Mouse (Mus musculus): ENCODE measurements around the gene Fam124b. TPM values are rescaled to one million over a fixed set of nuclear protein-coding genes. Genes with fewer than 3 reads are reported as not detected.

Fam124b gene
- polyA plus RNA-seq, 1 experiment from 2014 or later = 0.65 TPM

GRCm38 (mm10) chr1:80166577-80166976 lies 51.7 kb downstream of the Fam124b start:
- H3K4me2 ChIP-seq (replicated peaks) = no peak overlapping the region
- WGBS = 86% methylated on average over 4 of the region's 4 CpGs
- H3K4me3 ChIP-seq (replicated peaks) = no peak overlapping the region
- ATAC-seq = no peak
- no peak overlapping the region for H3K9ac ChIP-seq (replicated peaks)
- H3K27me3 ChIP-seq = no peaks in the 10 kb centered on the region
- H3K4me1 ChIP-seq (replicated peaks) = no peaks in the 10 kb centered on the region
- no peak overlapping the region for H3K27ac ChIP-seq
- H3K36me3 ChIP-seq = no peaks in the 10 kb centered on the region
- H3K9me3 ChIP-seq = no peaks in the 10 kb centered on the region

GRCm38 (mm10) chr1:80165391-80165790 lies 52.9 kb downstream of the Fam124b start:
- no peak overlapping the region for H3K4me2 ChIP-seq (replicated peaks)
- H3K27ac ChIP-seq = no peak overlapping the region
- H3K9me3 ChIP-seq = no peaks in the 10 kb centered on the region
- 84% methylated on average over 5 of the region's 5 CpGs for whole genome bisulfite sequencing
- H3K27me3 ChIP-seq = no peaks in the 10 kb centered on the region
- no peak overlapping the region for H3K9ac ChIP-seq (replicated peaks)
- H3K4me1 ChIP-seq (replicated peaks) = no peaks in the 10 kb centered on the region
- no peaks in the 10 kb centered on the region for H3K36me3 ChIP-seq
- H3K4me3 ChIP-seq (replicated peaks) = no peak overlapping the region
- no peak for ATAC-seq

- H3K4me1 ChIP-seq (replicated peaks) = no peaks in the 10 kb centered on the region
- no peaks in the 10 kb centered on the region for H3K36me3 ChIP-seq
- H3K4me3 ChIP-seq (replicated peaks) = no peak overlapping the region
- 66% methylated on average over 6 of the region's 6 CpGs for WGBS
- no peak for ATAC-seq
- no peak overlapping the region for H3K9ac ChIP-seq (replicated peaks)
- H3K4me2 ChIP-seq (replicated peaks) = no peak overlapping the region
- H3K9me3 ChIP-seq = no peaks in the 10 kb centered on the region
- H3K27ac ChIP-seq = no peak overlapping the region
- no peaks in the 10 kb centered on the region for H3K27me3 ChIP-seq
These were observed 55.3 kb downstream of the Fam124b start for GRCm38 (mm10) chr1:80162943-80163342.

GRCm38 (mm10) chr1:80159586-80159985 lies 58.7 kb downstream of the Fam124b start:
- Histone ChIP-seq H3K4me3 (replicated peaks) (no peak overlapping the region), H3K27ac (no peak overlapping the region), H3K27me3 (no peaks in the 10 kb centered on the region), H3K9ac (replicated peaks) (no peak overlapping the region), H3K4me2 (replicated peaks) (no peak overlapping the region), H3K9me3 (no peaks in the 10 kb centered on the region), H3K36me3 (no peaks in the 10 kb centered on the region), H3K4me1 (replicated peaks) (no peaks in the 10 kb centered on the region)
- no peak for ATAC-seq

DNA sequence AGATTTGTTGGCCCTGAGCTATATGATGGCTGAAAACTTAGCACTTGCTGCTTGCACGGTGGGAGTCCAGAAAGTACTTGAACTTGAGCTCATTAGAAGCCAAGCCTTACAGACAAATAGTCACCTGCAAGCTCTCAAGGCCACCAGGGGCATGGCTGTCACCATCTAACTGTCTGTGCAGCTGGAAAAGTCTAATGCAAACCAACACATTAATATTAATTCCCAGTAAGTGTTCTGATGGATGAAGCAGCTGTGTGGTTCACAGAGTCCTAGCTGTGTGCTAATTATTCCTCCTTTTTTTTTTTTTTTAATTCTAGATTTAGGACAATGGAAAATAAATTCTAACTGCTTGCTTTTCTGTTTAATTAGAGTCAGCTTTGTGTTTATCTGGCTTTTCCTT lies 63.4 kb downstream of the Fam124b start:
- Histone ChIP-seq H3K9me3 (no peaks in the 10 kb centered on the region), H3K4me1 (replicated peaks) (no peaks in the 10 kb centered on the region), H3K4me2 (replicated peaks) (no peak overlapping the region), H3K27ac (no peak overlapping the region), H3K36me3 (no peaks in the 10 kb centered on the region), H3K4me3 (replicated peaks) (no peak overlapping the region), H3K9ac (replicated peaks) (no peak overlapping the region), H3K27me3 (no peaks in the 10 kb centered on the region)
- no peak for ATAC-seq
- WGBS = 60% methylated on average over 1 of the region's 1 CpGs

- Histone ChIP-seq H3K27me3 (no peaks in the 10 kb centered on the region), H3K4me3 (replicated peaks) (no peak overlapping the region), H3K9me3 (no peaks in the 10 kb centered on the region), H3K36me3 (no peaks in the 10 kb centered on the region), H3K27ac (no peak overlapping the region), H3K4me2 (replicated peaks) (no peak overlapping the region), H3K9ac (replicated peaks) (no peak overlapping the region), H3K4me1 (replicated peaks) (no peaks in the 10 kb centered on the region)
- 80% methylated on average over 7 of the region's 7 CpGs for WGBS
- ATAC-seq = no peak
These were observed 65.1 kb downstream of the Fam124b start for GRCm38 (mm10) chr1:80153125-80153716.

GRCm38 (mm10) chr1:80150681-80151080 lies 67.6 kb downstream of the Fam124b start:
- no peak overlapping the region for H3K9ac ChIP-seq (replicated peaks)

More at GRCm38 (mm10) chr1:80150681-80151080, 67.6 kb downstream of the Fam124b start:
- no peaks in the 10 kb centered on the region for H3K4me1 ChIP-seq (replicated peaks)
- 0 out of 2 replicates have a peak, but pooled peaks cover 4% of the 10 kb centered on the region for H3K9me3 ChIP-seq
- H3K27me3 ChIP-seq = no peaks in the 10 kb centered on the region
- H3K36me3 ChIP-seq = no peaks in the 10 kb centered on the region
- H3K4me2 ChIP-seq (replicated peaks) = no peak overlapping the region
- ATAC-seq = no peak
- H3K4me3 ChIP-seq (replicated peaks) = no peak overlapping the region
- H3K27ac ChIP-seq = no peak overlapping the region

Other genes with a start within 250 kb of the Fam124b start
- 33.5 and 36.6 TPM in 2 replicates for gene Cul3, start 122.0 kb upstream of the Fam124b start, polyA plus RNA-seq (2015; fragmentation: Nextera tagmentation; extraction: Ambion mirVana)
- not detected in 2 replicates for gene Gm45261, start 243.0 kb upstream of the Fam124b start, polyA plus RNA-seq (2015; fragmentation: Nextera tagmentation; extraction: Ambion mirVana)